Mouse (Mus musculus): ENCODE data around the gene Klf13.

Klf13 gene

DNA sequence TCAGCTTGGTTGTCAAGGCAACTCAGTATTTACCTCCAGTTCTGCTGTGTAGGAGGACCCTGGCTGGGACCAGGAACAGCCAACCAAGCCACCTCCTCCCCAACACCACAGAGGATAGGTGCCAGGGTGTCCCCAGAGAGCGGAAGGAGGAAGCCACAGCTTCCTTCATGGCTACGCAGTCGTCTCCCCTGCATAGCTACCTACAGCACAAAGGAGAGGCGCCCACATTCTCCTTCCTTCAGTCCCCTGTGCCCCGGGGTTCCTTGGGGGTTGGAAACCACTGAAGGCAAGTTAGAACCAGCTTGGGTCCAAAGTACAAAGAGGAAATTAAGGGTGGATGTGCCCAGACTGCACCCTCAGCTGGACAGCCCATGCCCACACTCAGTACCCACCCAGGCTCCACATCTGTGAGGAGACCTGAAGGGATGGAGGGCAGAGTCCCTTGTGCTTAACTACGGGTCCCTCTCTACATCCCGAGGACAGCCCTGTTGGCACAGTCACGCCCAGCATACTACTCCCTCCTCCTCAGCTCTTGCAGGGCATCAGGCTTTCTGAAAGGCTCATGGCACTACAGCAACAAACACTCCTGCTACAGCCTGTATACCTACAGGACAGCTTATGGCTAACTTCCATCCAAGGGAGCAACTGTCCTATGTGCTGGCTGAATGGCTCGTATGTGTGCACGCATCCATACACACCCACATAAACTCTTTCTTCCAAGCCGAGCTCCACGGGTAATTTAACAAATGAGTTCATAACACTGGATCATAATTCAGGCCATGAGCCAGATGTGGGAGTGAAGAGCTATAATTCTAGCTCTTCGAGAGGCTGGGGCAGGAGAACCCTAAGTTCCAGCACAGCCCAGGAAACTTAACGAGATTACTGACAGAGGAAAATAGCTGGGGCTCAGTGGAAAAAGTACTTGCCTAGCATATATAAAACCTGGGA is 13.0 kb downstream of the Klf13 start:
- peak; percentile 82 for DNase-seq (ENCODE audit: low read depth, low spot score)

DNA sequence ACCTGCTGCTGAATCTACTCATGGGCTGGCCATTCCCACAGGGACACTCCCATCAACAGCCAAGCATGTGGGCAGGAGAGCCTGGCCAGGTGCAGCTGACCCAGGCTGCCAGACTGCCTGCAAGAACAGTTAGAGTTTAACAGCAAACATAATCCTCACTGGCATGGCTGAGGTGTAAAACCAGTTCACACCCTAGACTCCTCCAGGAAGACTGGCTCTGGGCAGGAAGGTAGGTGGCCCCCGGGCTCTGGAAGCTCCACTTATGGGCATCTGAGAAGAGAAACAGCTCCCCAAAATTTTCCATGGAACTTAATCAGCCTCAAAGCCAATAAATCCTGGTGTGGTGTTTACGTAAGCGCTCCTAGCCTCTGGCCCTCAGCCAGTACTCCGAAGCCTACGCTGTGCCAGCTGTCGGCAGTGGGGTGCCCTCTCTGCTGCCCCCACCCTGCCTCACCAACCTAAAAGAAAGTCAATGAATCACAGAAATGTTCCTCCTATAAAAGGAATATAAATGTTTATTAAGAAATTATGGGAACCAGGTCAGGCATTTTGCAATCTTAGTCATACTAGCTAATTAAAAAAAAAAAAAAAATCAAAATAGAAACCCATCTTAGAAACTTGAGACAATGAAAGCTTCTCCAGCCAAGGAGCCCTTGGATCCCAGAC is 13.8 kb downstream of the Klf13 start:
- no peak for DNase-seq (ENCODE audit: low read depth, low spot score)

DNA sequence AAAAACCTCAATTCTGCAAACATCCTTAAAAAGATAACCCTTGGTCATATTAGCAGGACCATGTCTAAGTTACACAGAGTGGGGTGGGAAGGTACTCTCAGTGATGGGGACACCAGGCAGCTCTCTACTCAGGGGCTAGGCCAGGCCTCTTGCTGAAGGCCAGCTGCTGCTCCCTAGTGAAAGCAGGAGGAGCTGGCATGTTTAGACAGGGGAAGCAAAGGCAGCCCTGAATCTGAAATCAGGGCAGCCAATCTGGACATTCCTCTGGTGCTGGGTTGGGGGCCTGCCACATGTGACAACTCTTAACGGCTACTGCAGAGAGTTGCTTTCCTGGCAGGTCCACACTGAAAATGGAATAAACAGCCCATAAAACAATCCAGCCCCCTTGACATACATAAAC is 14.6 kb downstream of the Klf13 start:
- no peak for DNase-seq (ENCODE audit: low read depth, low spot score)

DNA sequence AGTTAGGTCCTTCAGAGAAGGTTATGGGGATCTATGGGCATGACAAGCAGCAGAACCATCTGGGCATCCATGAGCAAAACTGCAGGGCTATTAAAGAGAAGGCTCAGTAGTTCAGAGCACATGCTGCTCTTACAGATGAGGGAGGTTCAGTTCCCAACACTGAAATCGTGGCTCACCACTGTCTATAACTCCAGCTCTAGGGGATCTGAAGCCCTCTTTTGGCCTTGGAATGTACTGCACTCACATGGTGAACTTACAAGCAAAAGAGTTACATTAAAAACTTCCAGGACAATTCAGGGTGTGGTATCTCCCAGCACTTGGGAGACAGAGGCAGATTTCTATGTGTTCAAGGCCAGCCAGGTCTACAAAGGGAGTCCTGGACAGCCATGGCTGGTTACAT is 15.7 kb downstream of the Klf13 start:
- DNase-seq (ENCODE audit: low read depth, low spot score): no peak

DNA sequence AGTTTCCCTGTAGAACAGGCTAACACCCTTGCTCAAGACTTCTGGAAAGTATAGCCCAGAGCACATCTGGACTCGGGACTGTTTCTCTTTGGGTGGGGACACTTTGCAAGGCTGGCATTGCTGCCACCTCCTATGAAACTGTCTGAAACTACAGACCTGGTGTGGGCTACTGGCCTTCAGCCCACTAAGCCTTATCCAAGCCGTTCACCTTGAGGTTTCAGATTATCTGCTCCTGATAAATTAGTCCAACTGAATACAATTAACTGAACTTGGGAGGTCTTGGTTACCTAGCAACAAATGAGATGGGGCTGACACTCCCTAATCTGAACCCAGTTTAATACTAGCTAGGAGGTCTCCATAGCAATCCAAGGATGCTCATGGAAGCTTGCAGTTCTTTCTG is 16.1 kb downstream of the Klf13 start:
- DNase-seq (ENCODE audit: low read depth, low spot score): no peak

DNA sequence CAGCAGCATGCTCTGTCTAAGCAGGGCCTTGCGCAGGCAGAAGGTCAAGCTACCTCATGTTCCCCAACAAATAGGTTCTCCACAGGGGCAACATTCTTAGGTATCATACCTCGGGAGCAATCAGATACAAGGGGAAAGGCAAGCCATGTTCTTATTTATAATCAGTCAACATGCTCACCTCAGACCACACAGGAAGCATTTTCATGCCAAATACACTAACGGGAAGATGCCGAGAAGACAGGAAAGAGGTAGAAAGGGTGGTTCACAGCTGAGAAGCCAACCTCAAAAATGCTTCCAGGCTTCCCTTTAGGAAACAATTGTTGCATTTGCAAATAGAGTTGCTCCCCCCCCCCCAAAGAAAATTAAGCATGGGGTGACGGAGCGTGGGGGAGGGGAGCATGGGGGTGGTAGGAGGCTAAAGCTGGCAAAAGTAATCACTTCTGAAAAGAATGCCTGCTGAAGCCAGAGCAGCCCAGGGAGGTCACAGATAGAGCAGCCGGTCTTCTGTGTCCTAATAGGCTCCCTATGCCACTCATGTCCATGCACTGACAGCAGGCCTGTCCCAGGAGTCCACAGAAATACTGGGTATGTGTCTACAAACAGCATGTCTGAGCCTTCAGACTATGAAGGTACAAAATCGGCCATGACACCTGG is 16.7 kb downstream of the Klf13 start:
- DNase-seq (ENCODE audit: low read depth, low spot score): peak; percentile 56

DNA sequence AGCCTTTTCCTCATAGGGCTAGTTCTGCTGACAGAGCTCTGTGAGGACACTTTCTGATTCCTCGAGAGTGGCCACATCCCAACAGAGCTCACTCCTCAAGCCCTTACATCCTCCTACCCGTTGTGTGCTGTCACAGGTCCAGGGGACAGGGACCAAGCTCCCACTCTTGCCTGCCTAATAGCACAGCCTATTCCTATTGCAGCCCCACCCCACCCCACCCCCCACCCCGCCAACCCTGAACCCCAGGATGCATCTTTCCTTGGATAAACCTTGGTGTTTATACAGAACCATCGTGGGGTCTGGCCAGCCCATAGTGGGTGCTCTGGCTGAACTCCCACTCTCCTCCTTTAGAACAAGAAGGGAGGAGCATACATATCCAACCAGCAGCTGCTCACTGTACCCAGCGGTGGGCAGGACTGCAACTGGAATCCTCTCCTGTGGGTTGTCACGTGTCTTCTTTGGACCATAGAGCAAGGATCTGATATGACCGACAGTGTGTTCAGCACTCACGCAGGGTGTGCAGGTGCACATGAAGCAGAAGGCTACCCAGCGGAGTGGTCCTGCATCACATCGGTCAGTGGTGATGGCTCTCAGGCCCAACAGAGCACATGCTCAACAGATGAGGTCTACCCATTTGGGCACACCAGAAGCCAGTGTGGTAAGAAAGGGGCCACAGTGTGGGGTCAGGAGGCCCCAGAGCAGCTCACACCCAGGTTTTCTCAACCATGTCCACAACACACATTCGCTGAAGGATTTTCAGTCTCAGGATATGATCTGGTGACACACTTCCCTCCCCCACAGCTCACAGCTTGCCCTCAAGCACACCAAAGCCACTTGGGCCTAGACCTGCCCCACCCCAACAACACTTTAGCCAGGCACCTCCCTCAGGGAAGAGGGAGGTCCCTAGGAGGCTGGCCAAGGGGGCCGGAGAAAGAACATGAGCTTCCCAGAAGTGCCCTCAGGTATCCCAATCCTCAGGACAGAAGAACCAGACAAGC is 19.6 kb downstream of the Klf13 start:
- no peak for DNase-seq (ENCODE audit: low read depth, low spot score)

DNA sequence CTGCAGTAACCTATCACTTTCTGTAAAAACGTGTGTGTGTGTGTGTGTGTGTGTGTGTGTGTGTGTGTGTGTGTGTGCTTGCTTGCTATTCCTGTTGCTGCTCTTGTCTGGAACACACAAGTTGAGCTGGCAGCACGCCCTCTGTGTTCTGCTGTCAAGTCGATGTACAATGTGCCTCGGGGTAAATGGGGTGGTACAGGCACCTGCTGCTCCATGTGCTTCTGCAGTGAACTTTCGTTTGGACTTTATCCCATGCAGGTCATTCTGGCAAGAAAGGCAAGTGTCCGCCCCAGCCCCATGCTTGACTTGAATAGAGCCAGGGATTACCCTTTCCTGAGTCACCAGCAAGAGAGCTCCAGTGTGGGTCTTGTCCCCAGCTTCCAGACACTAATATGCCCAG is 21.0 kb downstream of the Klf13 start:
- no peak for DNase-seq (ENCODE audit: low read depth, low spot score)

DNA sequence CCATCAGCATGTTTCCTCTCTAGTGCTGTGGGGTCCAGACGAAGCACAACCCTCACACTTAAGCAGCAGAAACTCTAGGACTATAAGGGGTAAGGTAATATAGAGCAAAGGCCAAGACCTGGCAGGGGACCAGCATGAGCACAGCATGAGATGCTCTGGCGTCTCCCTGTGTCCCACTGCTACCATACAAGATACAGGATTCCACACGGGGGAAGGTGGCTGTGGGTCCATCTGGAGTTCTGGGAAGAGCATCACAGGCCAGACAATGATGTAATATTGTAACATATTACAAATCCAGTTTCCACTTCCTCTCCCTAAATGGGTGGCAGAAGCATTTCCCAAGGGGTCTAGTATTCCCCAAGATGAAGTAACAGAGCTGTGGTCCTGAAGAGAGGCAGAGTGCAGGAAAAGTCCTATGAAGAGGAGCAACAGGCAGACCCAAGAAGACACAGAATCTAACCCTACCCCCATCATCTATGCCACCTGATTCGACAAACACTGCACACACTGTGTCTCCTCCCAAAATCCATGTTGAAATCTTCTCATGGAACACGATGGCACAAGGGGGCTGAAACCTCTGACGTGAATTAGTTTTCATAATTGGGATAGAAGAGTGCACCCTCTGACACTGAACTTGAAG is 22.3 kb downstream of the Klf13 start, which contains the start of gene E030018B13Rik:
E030018B13Rik (plus strand) TSS at position 590 of the 640 bp plus-strand sequence.
- no peak for DNase-seq (ENCODE audit: low read depth, low spot score)

DNA sequence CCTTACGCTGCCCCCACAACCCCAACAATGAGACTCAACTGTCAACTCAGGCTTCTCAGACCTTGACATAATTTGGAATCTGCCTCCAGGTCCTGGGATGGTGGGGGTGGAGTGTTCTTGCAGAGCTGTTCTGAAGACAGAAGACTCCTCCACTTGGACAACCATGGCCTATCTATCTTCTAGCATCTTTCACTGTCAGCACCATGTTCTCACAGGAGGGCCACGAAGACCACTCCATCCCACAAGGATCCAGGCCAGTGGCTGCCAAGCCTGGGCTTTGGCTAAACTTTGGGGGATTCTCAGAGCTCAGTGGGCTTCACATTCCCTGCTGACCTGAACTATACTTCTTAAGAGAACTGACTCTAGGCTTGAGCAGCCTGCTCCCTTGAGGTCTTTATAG is 23.8 kb downstream of the Klf13 start:
- no peak for DNase-seq (ENCODE audit: low read depth, low spot score)

DNA sequence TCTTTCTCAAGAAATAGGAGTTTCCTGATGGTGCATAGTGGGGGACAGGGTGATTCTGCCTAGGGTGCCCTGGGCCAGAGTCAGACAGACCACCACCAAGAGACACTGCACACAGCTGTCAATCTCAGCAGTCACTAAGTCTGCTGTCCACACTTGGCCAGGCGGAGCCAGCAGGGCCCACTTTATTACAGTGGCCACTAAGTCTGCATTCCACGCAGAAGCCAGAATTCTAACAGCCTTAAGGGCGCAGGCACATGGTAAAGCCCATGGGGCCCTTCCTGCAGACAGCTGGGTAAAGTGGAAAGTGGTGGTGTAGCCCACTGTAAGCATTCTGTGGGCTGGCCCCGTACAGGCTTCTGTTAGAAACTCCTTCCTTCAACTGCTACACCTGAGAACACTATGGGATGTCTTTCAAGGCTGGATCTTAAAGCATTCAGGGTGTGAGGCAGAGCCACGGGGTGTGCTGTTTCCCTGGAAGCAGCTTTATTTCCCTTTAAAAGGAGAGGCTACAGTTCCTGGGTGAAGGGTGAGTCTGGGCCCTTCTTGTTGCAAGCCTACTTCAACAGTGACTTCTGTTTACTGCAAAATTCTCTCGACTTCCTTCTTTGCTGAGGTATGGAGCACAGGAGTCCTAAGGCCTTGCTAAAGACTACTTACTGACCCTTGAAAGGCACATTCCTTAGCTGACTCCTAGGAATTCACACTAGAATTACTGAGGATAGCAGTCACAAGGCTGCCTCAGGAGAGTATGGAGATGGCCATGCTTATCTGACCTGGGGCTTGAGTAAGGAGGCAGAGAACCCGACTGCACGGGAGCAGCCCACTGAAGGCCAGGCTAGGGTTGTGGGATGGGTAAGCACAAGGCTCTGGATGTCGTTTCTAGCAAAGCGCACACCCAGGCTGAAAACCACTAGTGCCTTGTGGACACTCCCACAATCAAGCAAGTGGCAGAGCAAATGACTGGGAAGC is 24.7 kb downstream of the Klf13 start:
- DNase-seq (ENCODE audit: low read depth, low spot score): no peak

DNA sequence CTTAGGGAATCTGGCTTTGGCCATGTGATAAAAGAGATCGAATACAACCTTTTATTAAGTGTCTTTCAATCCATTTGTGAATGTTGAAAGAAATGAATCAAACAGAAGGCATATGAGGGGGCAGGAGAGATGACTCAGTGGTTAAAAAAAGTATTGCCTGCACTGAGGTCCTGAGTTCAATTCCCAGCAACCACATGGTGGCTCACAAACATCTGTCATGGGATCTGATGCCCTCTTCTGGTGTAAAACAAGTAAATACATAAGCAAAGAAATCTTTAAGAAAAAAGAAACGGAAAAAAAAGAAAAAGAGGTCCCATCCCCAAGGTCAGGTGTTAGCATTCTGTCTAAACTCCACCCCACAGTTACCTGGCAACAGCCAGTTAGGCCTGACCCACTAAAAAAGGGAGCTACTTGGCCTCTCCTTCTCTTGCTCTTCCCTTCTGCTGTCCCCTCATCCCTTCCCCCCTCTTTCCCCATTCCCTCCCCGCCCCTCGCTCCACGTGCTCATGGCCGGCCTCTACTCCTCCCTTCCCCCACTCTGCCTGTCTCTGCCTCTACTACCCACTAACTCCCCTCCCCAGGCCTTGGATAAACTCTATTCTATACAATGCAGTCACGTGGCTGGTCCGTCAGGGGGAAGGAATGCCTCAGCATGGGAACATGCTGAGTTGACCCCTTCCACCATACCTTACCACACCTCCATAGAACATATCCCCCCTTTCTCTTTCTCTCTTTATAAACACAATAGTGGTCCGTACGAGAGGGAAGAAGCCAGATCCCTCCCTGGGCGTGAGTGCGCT is 25.6 kb downstream of the Klf13 start:
- DNase-seq (ENCODE audit: low read depth, low spot score): no peak

DNA sequence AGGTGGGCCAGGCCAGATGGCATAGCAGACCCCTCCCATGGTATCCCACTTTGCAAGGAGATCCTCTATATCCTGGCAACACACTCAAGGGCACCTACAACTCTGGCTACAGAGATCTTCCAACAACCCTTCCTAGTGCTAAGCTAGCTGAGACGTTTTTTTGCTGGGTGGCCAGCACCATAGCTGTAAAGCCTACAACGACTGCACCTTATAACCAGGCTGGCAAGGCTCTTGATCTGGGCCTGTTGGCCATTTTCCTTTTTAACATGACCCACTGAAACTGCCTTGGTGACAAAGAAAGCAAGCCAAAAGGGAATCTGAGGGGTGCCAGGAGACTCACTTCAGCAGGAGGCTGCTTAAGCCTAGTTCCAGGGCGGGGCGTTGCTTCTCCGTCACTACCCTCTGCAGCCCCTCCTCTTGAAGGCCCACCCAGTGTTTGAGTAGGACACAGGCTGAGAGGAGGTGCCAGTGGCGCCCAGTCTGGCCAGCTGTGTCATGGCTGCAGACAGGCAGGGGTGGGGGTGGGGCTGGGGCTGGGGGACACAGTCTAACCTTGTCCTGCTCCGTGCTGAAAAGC is 26.4 kb downstream of the Klf13 start:
- no peak for DNase-seq (ENCODE audit: low read depth, low spot score)

DNA sequence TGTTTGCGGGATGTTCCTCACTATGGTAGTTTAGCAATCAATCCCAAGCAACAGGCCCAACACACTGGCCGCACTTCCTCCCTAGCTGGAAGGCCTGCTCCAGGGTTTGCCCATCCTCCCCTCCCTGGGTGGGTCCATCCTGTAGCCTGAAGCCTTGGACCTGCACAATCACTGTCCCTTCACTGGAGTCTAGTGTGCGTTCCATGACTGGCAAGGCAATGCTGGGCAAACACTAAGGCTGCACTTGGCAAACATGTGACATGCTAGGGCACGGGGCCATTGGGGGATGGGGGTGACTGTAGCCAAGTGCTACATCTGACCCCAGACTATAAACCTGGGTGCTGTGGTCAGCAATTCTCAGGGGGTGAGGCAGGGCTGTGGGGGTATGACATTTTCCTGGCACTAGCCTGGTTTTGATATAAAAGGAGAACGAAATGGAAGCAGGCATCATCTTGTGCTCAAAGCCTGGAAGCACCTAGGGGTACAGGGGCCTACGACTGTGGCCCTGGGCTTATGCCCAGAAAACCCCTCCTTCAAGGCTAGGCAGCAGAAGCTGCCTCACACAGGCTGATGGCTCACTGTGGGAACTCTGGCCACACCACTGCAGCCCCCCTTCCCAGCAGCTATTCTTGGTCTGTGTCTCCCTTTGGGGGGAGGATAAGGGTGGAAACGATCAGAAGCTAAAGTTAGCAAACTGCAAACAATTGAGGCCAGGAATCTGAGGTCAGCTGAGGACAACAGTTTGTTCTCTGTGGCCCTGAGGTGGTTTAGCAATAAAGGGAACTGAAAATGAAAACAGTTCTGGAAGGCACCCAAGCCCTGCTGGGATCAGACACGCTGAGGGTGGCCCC is 27.1 kb downstream of the Klf13 start:
- no peak for DNase-seq (ENCODE audit: low read depth, low spot score)

DNA sequence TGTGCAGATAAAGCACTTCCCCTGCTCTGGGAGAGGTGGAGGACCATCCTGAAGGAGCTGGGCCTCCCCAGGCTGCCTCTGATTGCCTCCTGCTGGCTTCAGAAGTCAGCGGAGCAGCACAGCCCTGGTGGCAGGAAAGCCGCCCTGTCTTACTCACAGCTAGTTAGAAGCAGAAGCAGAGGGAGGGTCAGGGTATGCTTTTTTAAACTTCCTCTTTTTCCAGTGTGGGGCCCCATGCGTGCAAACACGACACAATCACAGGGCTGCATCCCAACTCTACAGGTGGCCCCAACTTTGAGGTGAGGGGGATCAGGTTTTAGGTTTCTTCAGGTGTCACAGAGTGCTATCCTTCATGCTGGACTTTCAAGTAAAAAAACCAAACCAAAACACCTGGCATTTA is 27.8 kb downstream of the Klf13 start:
- peak; percentile 49 for DNase-seq (ENCODE audit: low read depth, low spot score)

DNA sequence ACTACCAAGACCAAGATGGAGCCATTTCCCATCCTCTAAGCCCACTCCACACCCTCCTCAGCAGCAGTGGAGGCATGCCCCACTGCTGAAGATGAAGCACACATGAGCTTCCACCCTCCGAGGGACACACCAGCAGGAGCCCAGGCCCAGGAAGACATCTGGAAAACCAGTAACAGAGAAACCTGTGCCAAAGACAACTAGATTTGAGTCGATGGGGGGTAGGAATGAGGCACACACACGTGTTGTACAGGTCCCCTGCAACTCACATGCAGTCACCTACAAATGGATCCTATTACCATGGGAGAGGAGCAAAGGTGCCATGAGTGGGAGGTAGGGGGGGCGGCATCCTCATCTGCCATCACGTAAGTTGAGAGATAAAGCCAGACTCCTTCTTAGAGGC is 28.5 kb downstream of the Klf13 start:
- no peak for DNase-seq (ENCODE audit: low read depth, low spot score)

Measured in CD4-positive, CD25-positive, alpha-beta regulatory T cell, adult 2 months (primary cell).